Mouse (Mus musculus) stomach, embryonic 15.5 days (tissue): Measurements from ENCODE around the gene Stub1. TPM values are rescaled to one million over a fixed set of nuclear protein-coding genes. Genes with fewer than 3 reads are reported as not detected.

Experiments
- ATAC-seq: fragments of 200-750 bp; cut with Nextera tagmentation; 2 replicates; pipeline ENCODE4 v1.8.0; 2017; ENCODE audit warnings: low read depth, moderate number of reproducible peaks, moderate TSS enrichment; ENCODE audit not compliant: insufficient read depth, low FRiP score
- H3K27ac ChIP-seq: fragments of 300-500 bp; sonication (generic); 2 replicates; pipeline ENCODE4 v1.5.1; 2015; ENCODE audit warnings: mild to moderate bottlenecking, inconsistent platforms
- H3K27me3 ChIP-seq: fragments of 300-500 bp; sonication (generic); replicated peaks from 2 replicates; pipeline ENCODE4 v1.6.1; 2015; ENCODE audit warnings: inconsistent platforms
- H3K36me3 ChIP-seq: fragments of 300-500 bp; sonication (generic); 2 replicates; pipeline ENCODE4 v1.6.1; 2015; ENCODE audit warnings: inconsistent platforms
- H3K4me1 ChIP-seq: fragments of 300-500 bp; sonication (generic); 2 replicates; pipeline ENCODE4 v1.6.1; 2015; ENCODE audit warnings: inconsistent platforms
- H3K4me2 ChIP-seq: fragments of 300-500 bp; sonication (generic); 2 replicates; pipeline ENCODE4 v1.6.1; 2015; ENCODE audit warnings: mild to moderate bottlenecking, inconsistent platforms
- H3K4me3 ChIP-seq: fragments of 300-500 bp; sonication (generic); replicated peaks from 2 replicates; pipeline ENCODE4 v1.5.1; 2015; ENCODE audit warnings: inconsistent platforms
- H3K9ac ChIP-seq: fragments of 300-500 bp; sonication (generic); 2 replicates; pipeline ENCODE4 v1.6.1; 2015; ENCODE audit warnings: inconsistent platforms
- H3K9me3 ChIP-seq: fragments of 300-500 bp; sonication (generic); 2 replicates; pipeline ENCODE4 v1.6.1; 2016; ENCODE audit warnings: inconsistent platforms
- WGBS: fragments of 180-500 bp; shearing (Covaris S2); methylation state at CpG from one replicate; pipeline ENCODE4 v1.1.7; 2015; 5-methylcytosine and 5-hydroxymethylcytosine counted together
- polyA plus RNA-seq: library from polyadenylated mRNA; unstranded; fragments of >200 nt; fragmentation: Nextera tagmentation; extraction: Ambion mirVana; gene quantifications from 2 replicates; pipeline ENCODE4 v1.2.1, GENCODE M21; 2015

Stub1 gene
- polyA plus RNA-seq, 1 experiment from 2014 or later = 312 TPM

- H3K4me3 ChIP-seq = no peak within 1 kb of the TSS
- no peak within 1 kb of the TSS for H3K27ac ChIP-seq
- H3K9ac ChIP-seq = no peak within 1 kb of the TSS
- no peaks in the 10 kb centered on the region for H3K27me3 ChIP-seq
- H3K9me3 ChIP-seq = no peaks in the 10 kb centered on the region
- peaks cover 33% of the 10 kb centered on the region for H3K4me1 ChIP-seq
- WGBS = 93% methylated on average over 22 of the region's 22 CpGs
- ATAC-seq = no peak
- peaks cover 41% of the 10 kb centered on the region for H3K36me3 ChIP-seq
- H3K4me2 ChIP-seq = no peak within 1 kb of the TSS
Observed at GRCm38 (mm10) chr17:25841117-25841880, 8.1 kb upstream of the Stub1 start, which contains the start of gene Gm20683. Gene Gm20683, minus strand, starts transcription at chr17:25841763.

- Histone ChIP-seq H3K4me2 (no peak overlapping the region), H3K27me3 (no peaks in the 10 kb centered on the region), H3K9me3 (no peaks in the 10 kb centered on the region), H3K36me3 (peaks cover 39% of the 10 kb centered on the region), H3K4me1 (peaks cover 41% of the 10 kb centered on the region), H3K4me3 (no peak overlapping the region), H3K27ac (no peak overlapping the region), H3K9ac (no peak overlapping the region)
- ATAC-seq = no peak
- WGBS = 94% methylated on average over 6 of the region's 6 CpGs
Observed at GRCm38 (mm10) chr17:25840519-25840918, 7.3 kb upstream of the Stub1 start.

GRCm38 (mm10) chr17:25839455-25840235 lies 6.4 kb upstream of the Stub1 start:
- no peak overlapping the region for H3K4me3 ChIP-seq
- 82% methylated on average over 14 of the region's 14 CpGs for WGBS
- peaks cover 37% of the 10 kb centered on the region for H3K36me3 ChIP-seq
- H3K9ac ChIP-seq = no peak overlapping the region
- no peaks in the 10 kb centered on the region for H3K27me3 ChIP-seq
- H3K27ac ChIP-seq = no peak overlapping the region
- no peak for ATAC-seq
- peaks cover 45% of the 10 kb centered on the region for H3K4me1 ChIP-seq
- no peak overlapping the region for H3K4me2 ChIP-seq
- no peaks in the 10 kb centered on the region for H3K9me3 ChIP-seq

GRCm38 (mm10) chr17:25838904-25839303 lies 5.7 kb upstream of the Stub1 start:
- peaks cover 37% of the 10 kb centered on the region for H3K36me3 ChIP-seq
- no peak for ATAC-seq
- 84% methylated on average over 4 of the region's 4 CpGs for WGBS
- H3K9ac ChIP-seq = no peak overlapping the region
- 0 out of 2 replicates have a peak overlapping the region, but pooled peaks have one; percentile 31 for H3K27ac ChIP-seq
- H3K4me1 ChIP-seq = peaks cover 50% of the 10 kb centered on the region
- no peak overlapping the region for H3K4me3 ChIP-seq
- no peak overlapping the region for H3K4me2 ChIP-seq
- no peaks in the 10 kb centered on the region for H3K9me3 ChIP-seq
- H3K27me3 ChIP-seq = no peaks in the 10 kb centered on the region

- ATAC-seq = no peak
Observed at GRCm38 (mm10) chr17:25837533-25837932, 4.3 kb upstream of the Stub1 start.

GRCm38 (mm10) chr17:25837076-25837410 lies 3.8 kb upstream of the Stub1 start, which contains the start of gene Rhbdl1:
Gene Rhbdl1, minus strand, starts transcription at chr17:25837295.
- peak within 1 kb of the TSS; percentile 39 for H3K4me3 ChIP-seq
- peaks cover 32% of the 10 kb centered on the region for H3K36me3 ChIP-seq
- H3K9me3 ChIP-seq = no peaks in the 10 kb centered on the region
- H3K27ac ChIP-seq = peak within 1 kb of the TSS; percentile 48
- no peaks in the 10 kb centered on the region for H3K27me3 ChIP-seq
- peak within 1 kb of the TSS; percentile 81 for H3K4me2 ChIP-seq
- peak within 1 kb of the TSS; percentile 54 for H3K9ac ChIP-seq
- 0 out of 2 replicates have a peak, but pooled peaks have one; percentile 1 for ATAC-seq
- 2% methylated on average over 26 of the region's 29 CpGs for WGBS
- H3K4me1 ChIP-seq = peaks cover 45% of the 10 kb centered on the region

More at GRCm38 (mm10) chr17:25837533-25837932, 4.3 kb upstream of the Stub1 start:
- WGBS = 52% methylated on average over 3 of the region's 3 CpGs
- peaks cover 44% of the 10 kb centered on the region for H3K4me1 ChIP-seq
- H3K27me3 ChIP-seq = no peaks in the 10 kb centered on the region
- peaks cover 37% of the 10 kb centered on the region for H3K36me3 ChIP-seq
- peak overlapping the region; percentile 81 for H3K4me2 ChIP-seq
- H3K9ac ChIP-seq = no peak overlapping the region
- H3K9me3 ChIP-seq = no peaks in the 10 kb centered on the region
- peak overlapping the region; percentile 48 for H3K27ac ChIP-seq
- peak overlapping the region; percentile 39; the same call in 1 of the 2 replicates for H3K4me3 ChIP-seq

- Histone ChIP-seq H3K4me1 (peaks cover 50% of the 10 kb centered on the region), H3K27ac (peak overlapping the region; percentile 48), H3K9ac (peak overlapping the region; percentile 54), H3K4me2 (peak overlapping the region; percentile 81), H3K4me3 (peak overlapping the region; percentile 39), H3K9me3 (no peaks in the 10 kb centered on the region), H3K27me3 (no peaks in the 10 kb centered on the region), H3K36me3 (peaks cover 28% of the 10 kb centered on the region)
- no peak for ATAC-seq
- 27% methylated on average over 23 of the region's 23 CpGs for WGBS
Observed at GRCm38 (mm10) chr17:25836397-25837075, 3.3 kb upstream of the Stub1 start.

GRCm38 (mm10) chr17:25835816-25836215 lies 2.6 kb upstream of the Stub1 start:
- no peak overlapping the region for H3K9ac ChIP-seq
- no peaks in the 10 kb centered on the region for H3K9me3 ChIP-seq
- H3K36me3 ChIP-seq = peaks cover 28% of the 10 kb centered on the region
- no peak for ATAC-seq
- H3K4me2 ChIP-seq = peak overlapping the region; percentile 81
- peaks cover 56% of the 10 kb centered on the region for H3K4me1 ChIP-seq
- H3K27me3 ChIP-seq = no peaks in the 10 kb centered on the region
- no peak overlapping the region; the same call in none of the 2 replicates for H3K27ac ChIP-seq
- no peak overlapping the region for H3K4me3 ChIP-seq
- 90% methylated on average over 16 of the region's 16 CpGs for WGBS

GRCm38 (mm10) chr17:25835301-25835700 lies 2.1 kb upstream of the Stub1 start:
- Histone ChIP-seq H3K4me3 (no peak overlapping the region), H3K9ac (no peak overlapping the region), H3K27ac (peak overlapping the region; percentile 23), H3K9me3 (no peaks in the 10 kb centered on the region), H3K4me1 (peaks cover 62% of the 10 kb centered on the region), H3K36me3 (peaks cover 27% of the 10 kb centered on the region), H3K27me3 (no peaks in the 10 kb centered on the region), H3K4me2 (peak overlapping the region; percentile 81)
- no peak for ATAC-seq
- 91% methylated on average over 7 of the region's 7 CpGs for WGBS

- ATAC-seq = no peak
- Histone ChIP-seq H3K27ac (no peak overlapping the region), H3K4me3 (peak overlapping the region; percentile 89), H3K4me1 (peaks cover 67% of the 10 kb centered on the region), H3K9ac (peak overlapping the region; percentile 70; the same call in 1 of the 2 replicates), H3K4me2 (peak overlapping the region; percentile 81), H3K9me3 (no peaks in the 10 kb centered on the region), H3K27me3 (no peaks in the 10 kb centered on the region), H3K36me3 (peaks cover 23% of the 10 kb centered on the region)
- 82% methylated on average over 12 of the region's 12 CpGs for WGBS
Observed at GRCm38 (mm10) chr17:25834595-25835222, 1.5 kb upstream of the Stub1 start.

GRCm38 (mm10) chr17:25833961-25834594 lies 874 bp upstream of the Stub1 start:
- 15% methylated on average over 6 of the region's 6 CpGs for WGBS
- no peaks in the 10 kb centered on the region for H3K27me3 ChIP-seq

More at GRCm38 (mm10) chr17:25833961-25834594, 874 bp upstream of the Stub1 start:
- Histone ChIP-seq H3K36me3 (peaks cover 17% of the 10 kb centered on the region), H3K27ac (peak overlapping the region; percentile 97), H3K9me3 (no peaks in the 10 kb centered on the region), H3K9ac (peak overlapping the region; percentile 70), H3K4me2 (peak overlapping the region; percentile 81), H3K4me3 (peak overlapping the region; percentile 89), H3K4me1 (peaks cover 73% of the 10 kb centered on the region)
- no peak for ATAC-seq
